Mouse (Mus musculus): ENCODE measurements at regions not wholly inside any gene's neighbourhood (a gene's known extent, or its start where the extent isn't known, plus 50 kb on each side); places are given as distances from the start of the nearest gene placed in this dataset.

DNA sequence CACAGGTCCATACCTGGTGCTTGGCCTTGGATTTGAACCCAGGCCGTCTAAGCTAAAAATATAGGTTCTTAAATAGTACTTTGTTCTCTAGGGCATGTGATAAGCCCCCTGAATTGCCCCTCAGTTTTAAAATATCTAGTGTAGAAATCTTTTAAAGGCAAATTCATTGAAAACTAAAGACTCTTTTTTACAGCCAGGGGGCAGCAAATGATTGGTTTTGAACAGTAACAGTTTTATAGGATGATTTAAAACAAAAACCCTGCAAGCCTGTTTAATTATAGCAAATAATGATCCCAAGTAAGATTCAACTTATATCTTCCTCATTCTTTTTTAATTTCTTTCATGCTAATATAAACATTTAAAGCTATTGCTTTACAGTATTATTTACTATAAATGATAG lies 58.9 kb upstream of the Fam92a start:
- H3K4me3 ChIP-seq (replicated peaks): no peak overlapping the region
- no peak overlapping the region for H3K4me2 ChIP-seq
- 59% methylated on average over 1 of the region's 1 CpGs for WGBS
- no peaks in the 10 kb centered on the region for H3K4me1 ChIP-seq (replicated peaks)
- no peaks in the 10 kb centered on the region for H3K27me3 ChIP-seq
- no peaks in the 10 kb centered on the region for H3K9me3 ChIP-seq
- ATAC-seq (ENCODE audit: insufficient number of reproducible peaks, insufficient read depth, low FRiP score, low TSS enrichment, low read depth): no peak
- H3K36me3 ChIP-seq: no peaks in the 10 kb centered on the region
- no peak overlapping the region for H3K27ac ChIP-seq
- no peak overlapping the region for H3K9ac ChIP-seq (replicated peaks)

All from limb, embryonic 12.5 days (tissue).